In genomic region chr12:85859111-85859510, GRCm38 (mm10) we compare ENCODE assay signal across 19 mouse cellular contexts. TPM values are rescaled to one million over a fixed set of nuclear protein-coding genes. Genes with fewer than 3 reads are reported as not detected.
DNase-seq lines count a peak whose midpoint lies in the region; ATAC-seq lines count a peak whose summit lies in the region.
"Had no signal": no experiment of that assay in that cellular context is flagged by ENCODE, and none has a peak within 500 bp of the region (broad histone marks: within the 10 kb centered on the region; RNA-seq: fewer than 3 reads in every experiment).

No protein-coding gene starts in this region.

- DNase-seq in embryonic facial prominence, embryonic 14.5 days (ENCODE audit: low spot score) = peak; percentile 68
- no peak for DNase-seq in embryonic facial prominence, embryonic 10.5 days (ENCODE audit: low spot score)
- DNase-seq in limb, embryonic 10.5 days (ENCODE audit: low spot score) = no peak
- peak; percentile 73 for DNase-seq in lung, postnatal 10 days
- DNase-seq in frontal cortex, postnatal 25 days (ENCODE audit: low spot score in 2 of 2) = no peak
- DNase-seq: adrenal gland, adult 8-10 months; kidney, postnatal 25 days; layer of hippocampus, adult 9-11 months; thymus, postnatal 4 days had no signal

- no peak overlapping the region for H3K4me2 ChIP-seq in embryonic facial prominence, embryonic 14.5 days (ENCODE audit: low read depth, low read length)
- no peak overlapping the region for H3K4me2 ChIP-seq in limb, embryonic 13.5 days (replicated peaks)
- H3K4me2 ChIP-seq in stomach, embryonic 16.5 days (ENCODE audit: low read depth, low read length) = no peak overlapping the region
- H3K4me2 ChIP-seq: embryonic facial prominence, embryonic 12.5 days; forebrain, embryonic 12.5 days; midbrain, embryonic 11.5 days; neural tube, embryonic 13.5 days had no signal

- no peaks in the 10 kb centered on the region for H3K9me3 ChIP-seq in embryonic facial prominence, embryonic 14.5 days (ENCODE audit: control insufficient read depth, low read length)
- no peaks in the 10 kb centered on the region for H3K9me3 ChIP-seq in embryonic facial prominence, embryonic 10.5 days
- no peaks in the 10 kb centered on the region for H3K9me3 ChIP-seq in limb, embryonic 13.5 days
- H3K9me3 ChIP-seq in limb, embryonic 10.5 days (replicated peaks) = no peaks in the 10 kb centered on the region
- no peaks in the 10 kb centered on the region for H3K9me3 ChIP-seq in stomach, embryonic 16.5 days (replicated peaks; ENCODE audit: control insufficient read depth, low read length)
- H3K9me3 ChIP-seq: embryonic facial prominence, embryonic 12.5 days; forebrain, embryonic 12.5 days; G1E; neural tube, embryonic 13.5 days had no signal

- peak overlapping the region; percentile 57 for H3K27ac ChIP-seq in embryonic facial prominence, embryonic 14.5 days (replicated peaks; ENCODE audit: low read depth, low read length)
- H3K27ac ChIP-seq in embryonic facial prominence, embryonic 10.5 days (replicated peaks) = no peak overlapping the region
- peak overlapping the region; percentile 40 for H3K27ac ChIP-seq in limb, embryonic 13.5 days
- H3K27ac ChIP-seq in limb, embryonic 10.5 days = no peak overlapping the region
- H3K27ac ChIP-seq in stomach, embryonic 16.5 days (ENCODE audit: low read length) = peak overlapping the region; percentile 80
- H3K27ac ChIP-seq: embryonic facial prominence, embryonic 12.5 days; forebrain, embryonic 12.5 days; macrophage; neural tube, embryonic 13.5 days had no signal

- H3K4me1 ChIP-seq in embryonic facial prominence, embryonic 14.5 days (ENCODE audit: control insufficient read depth, insufficient read depth, low read length) = peaks cover 7% of the 10 kb centered on the region; the same call in 1 of the 2 replicates
- H3K4me1 ChIP-seq in embryonic facial prominence, embryonic 10.5 days = no peaks in the 10 kb centered on the region
- peaks cover 36% of the 10 kb centered on the region for H3K4me1 ChIP-seq in limb, embryonic 13.5 days
- no peaks in the 10 kb centered on the region for H3K4me1 ChIP-seq in limb, embryonic 10.5 days
- H3K4me1 ChIP-seq in stomach, embryonic 16.5 days (ENCODE audit: control insufficient read depth, insufficient read depth, low read length) = peaks cover 9% of the 10 kb centered on the region; the same call in 1 of the 2 replicates

- H3K27me3 ChIP-seq in embryonic facial prominence, embryonic 14.5 days (replicated peaks; ENCODE audit: control insufficient read depth, insufficient read depth, low read length) = no peaks in the 10 kb centered on the region
- no peaks in the 10 kb centered on the region for H3K27me3 ChIP-seq in embryonic facial prominence, embryonic 10.5 days (replicated peaks; ENCODE audit: low read depth, poor library complexity, severe bottlenecking)
- no peaks in the 10 kb centered on the region for H3K27me3 ChIP-seq in limb, embryonic 13.5 days
- H3K27me3 ChIP-seq in limb, embryonic 10.5 days (ENCODE audit: low read depth, poor library complexity, severe bottlenecking) = no peaks in the 10 kb centered on the region
- H3K27me3 ChIP-seq in stomach, embryonic 16.5 days (ENCODE audit: control insufficient read depth, insufficient read depth, low read length) = no peaks in the 10 kb centered on the region
- H3K27me3 ChIP-seq: embryonic facial prominence, embryonic 12.5 days; forebrain, embryonic 12.5 days; neural tube, embryonic 13.5 days had no signal

- H3K9ac ChIP-seq in embryonic facial prominence, embryonic 14.5 days (ENCODE audit: low read depth, low read length) = no peak overlapping the region
- H3K9ac ChIP-seq in limb, embryonic 13.5 days = no peak overlapping the region
- no peak overlapping the region for H3K9ac ChIP-seq in stomach, embryonic 16.5 days (ENCODE audit: low read length)
- H3K9ac ChIP-seq: embryonic facial prominence, embryonic 12.5 days; forebrain, embryonic 12.5 days; neural tube, embryonic 13.5 days had no signal

- WGBS in embryonic facial prominence, embryonic 14.5 days = 64% methylated on average over 3 of the region's 3 CpGs
- WGBS in embryonic facial prominence, embryonic 10.5 days = 85% methylated on average over 3 of the region's 3 CpGs
- 69% methylated on average over 3 of the region's 3 CpGs for WGBS in limb, embryonic 13.5 days
- 81% methylated on average over 3 of the region's 3 CpGs for WGBS in limb, embryonic 10.5 days
- 54% methylated on average over 3 of the region's 3 CpGs for WGBS in stomach, embryonic 16.5 days

- H3K36me3 ChIP-seq in embryonic facial prominence, embryonic 14.5 days (ENCODE audit: control insufficient read depth, insufficient read depth, low read length) = 0 out of 2 replicates have a peak, but pooled peaks cover 11% of the 10 kb centered on the region
- peaks cover 28% of the 10 kb centered on the region for H3K36me3 ChIP-seq in embryonic facial prominence, embryonic 10.5 days (replicated peaks)
- H3K36me3 ChIP-seq in limb, embryonic 13.5 days = peaks cover 12% of the 10 kb centered on the region
- H3K36me3 ChIP-seq in limb, embryonic 10.5 days = peaks cover 33% of the 10 kb centered on the region
- no peaks in the 10 kb centered on the region for H3K36me3 ChIP-seq in stomach, embryonic 16.5 days (ENCODE audit: control insufficient read depth, insufficient read depth, low read length)
- H3K36me3 ChIP-seq: embryonic facial prominence, embryonic 12.5 days had no signal

- no peak for ATAC-seq in embryonic facial prominence, embryonic 14.5 days (ENCODE audit: low read depth)
- ATAC-seq in limb, embryonic 13.5 days (ENCODE audit: low FRiP score, low read depth) = no peak
- no peak for ATAC-seq in stomach, embryonic 16.5 days (ENCODE audit: insufficient read depth, low FRiP score)
- ATAC-seq in erythroid progenitor cell, adult 5-6 weeks (replicated peaks; ENCODE audit: low FRiP score, poor library complexity, severe bottlenecking) = no peak
- ATAC-seq: CD4-positive, CD25-positive, alpha-beta regulatory T cell, adult 4 months had no signal

- H3K4me3 ChIP-seq in embryonic facial prominence, embryonic 14.5 days (ENCODE audit: low read depth, low read length) = no peak overlapping the region
- no peak overlapping the region for H3K4me3 ChIP-seq in embryonic facial prominence, embryonic 10.5 days
- no peak overlapping the region for H3K4me3 ChIP-seq in limb, embryonic 13.5 days
- no peak overlapping the region for H3K4me3 ChIP-seq in limb, embryonic 10.5 days
- no peak overlapping the region for H3K4me3 ChIP-seq in stomach, embryonic 16.5 days (replicated peaks; ENCODE audit: low read length)
- H3K4me3 ChIP-seq: embryonic facial prominence, embryonic 12.5 days; forebrain, embryonic 12.5 days; neural tube, embryonic 13.5 days had no signal

RNA-seq across cellular contexts. Expression of gene Ttll5, which starts 34.7 kb away (rescaled TPM):
- polyA plus RNA-seq in embryonic facial prominence, embryonic 14.5 days (2014; fragmentation: Nextera tagmentation; extraction: Ambion mirVana) = 12.4 and 14.8 TPM in 2 replicates
- 17.0 and 19.5 TPM in 2 replicates for polyA plus RNA-seq in embryonic facial prominence, embryonic 10.5 days (2016; fragmentation: Nextera tagmentation; extraction: Ambion mirVana)
- 10.4 and 13.8 TPM in 2 replicates for polyA plus RNA-seq in limb, embryonic 13.5 days (2015; fragmentation: Nextera tagmentation; extraction: Ambion mirVana)
- 18.9 and 22.4 TPM in 2 replicates for polyA plus RNA-seq in limb, embryonic 10.5 days (2016; fragmentation: Nextera tagmentation; extraction: Ambion mirVana)
- polyA plus RNA-seq in stomach, embryonic 16.5 days (2015; fragmentation: Nextera tagmentation; extraction: Ambion mirVana) = 9.3 and 11.4 TPM in 2 replicates
- 38.9 and 57.8 TPM in 2 replicates for total RNA-seq in erythroid progenitor cell, adult 5-6 weeks (2015; ENCODE audit: low replicate concordance)
- total RNA-seq in erythroid progenitor cell, adult 5-6 weeks (2017; ENCODE audit: low replicate concordance) = 28.6 and 52.0 TPM in 2 replicates

RNA-seq across cellular contexts. Expression of gene Erg28, which starts 34.8 kb away (rescaled TPM):
- 97.5 and 106 TPM in 2 replicates for polyA plus RNA-seq in embryonic facial prominence, embryonic 14.5 days (2014; fragmentation: Nextera tagmentation; extraction: Ambion mirVana)
- 102 and 106 TPM in 2 replicates for polyA plus RNA-seq in embryonic facial prominence, embryonic 10.5 days (2016; fragmentation: Nextera tagmentation; extraction: Ambion mirVana)
- polyA plus RNA-seq in limb, embryonic 13.5 days (2015; fragmentation: Nextera tagmentation; extraction: Ambion mirVana) = 115 and 119 TPM in 2 replicates
- 109 and 112 TPM in 2 replicates for polyA plus RNA-seq in limb, embryonic 10.5 days (2016; fragmentation: Nextera tagmentation; extraction: Ambion mirVana)
- 123 and 132 TPM in 2 replicates for polyA plus RNA-seq in stomach, embryonic 16.5 days (2015; fragmentation: Nextera tagmentation; extraction: Ambion mirVana)
- 41.8 and 49.5 TPM in 2 replicates for total RNA-seq in erythroid progenitor cell, adult 5-6 weeks (2015; ENCODE audit: low replicate concordance)
- total RNA-seq in erythroid progenitor cell, adult 5-6 weeks (2017; ENCODE audit: low replicate concordance) = 20.9 and 24.5 TPM in 2 replicates

Comparison
In these comparisons a context has a peak if more than half of its experiments do, and no peak if none do; other contexts are left out.
1. DNase-seq: peak in embryonic facial prominence, embryonic 14.5 days (single experiment) and lung, postnatal 10 days (single experiment); none in embryonic facial prominence, embryonic 10.5 days (single experiment), limb, embryonic 10.5 days (single experiment) and frontal cortex, postnatal 25 days (0 of 2).
2. H3K27ac ChIP-seq: peak in embryonic facial prominence, embryonic 14.5 days (single experiment), limb, embryonic 13.5 days (single experiment) and stomach, embryonic 16.5 days (single experiment); none in embryonic facial prominence, embryonic 10.5 days (single experiment) and limb, embryonic 10.5 days (single experiment).